Mouse (Mus musculus) kidney, embryonic 16.5 days (tissue): ENCODE data around the gene Amhr2. TPM values are rescaled to one million over a fixed set of nuclear protein-coding genes. Genes with fewer than 3 reads are reported as not detected.

Experiments
- ATAC-seq: fragments of 200-750 bp; cut with Nextera tagmentation; 2 replicates; pipeline ENCODE4 v1.8.0; 2017; ENCODE audit warnings: moderate TSS enrichment; ENCODE audit not compliant: low FRiP score, low TSS enrichment
- H3K27ac ChIP-seq: fragments of 300-500 bp; sonication (generic); 2 replicates; pipeline ENCODE4 v1.5.1; 2014; ENCODE audit warnings: low read length
- H3K27me3 ChIP-seq: fragments of 300-500 bp; sonication (generic); 2 replicates; pipeline ENCODE4 v1.6.1; 2014; ENCODE audit warnings: low read length, control low read depth, mixed read lengths; ENCODE audit not compliant: insufficient read depth
- H3K36me3 ChIP-seq: fragments of 300-500 bp; sonication (generic); 2 replicates; pipeline ENCODE4 v1.6.1; 2014; ENCODE audit warnings: low read length, control low read depth, mixed read lengths; ENCODE audit not compliant: insufficient read depth
- H3K4me1 ChIP-seq: fragments of 300-500 bp; sonication (generic); 2 replicates; pipeline ENCODE4 v1.6.1; 2014; ENCODE audit warnings: low read length, control low read depth, mixed read lengths; ENCODE audit not compliant: insufficient read depth
- H3K4me2 ChIP-seq: fragments of 300-500 bp; sonication (generic); replicated peaks from 2 replicates; pipeline ENCODE4 v1.6.1; 2014; ENCODE audit warnings: low read depth, low read length
- H3K4me3 ChIP-seq: fragments of 300-500 bp; sonication (generic); 2 replicates; pipeline ENCODE4 v1.5.1; 2014; ENCODE audit warnings: mild to moderate bottlenecking, low read length
- H3K9ac ChIP-seq: fragments of 300-500 bp; sonication (generic); replicated peaks from 2 replicates; pipeline ENCODE4 v1.6.1; 2014; ENCODE audit warnings: low read length
- H3K9me3 ChIP-seq: fragments of 300-500 bp; sonication (generic); 2 replicates; pipeline ENCODE4 v1.6.1; 2016; ENCODE audit warnings: low read length, control low read depth
- WGBS: fragments of 180-500 bp; shearing (Covaris S2); extraction: QIAGEN DNeasy Blood & Tissue Kit; methylation state at CpG from one replicate; pipeline ENCODE4 v1.1.7; 2014; 5-methylcytosine and 5-hydroxymethylcytosine counted together
- polyA plus RNA-seq: library from polyadenylated mRNA; unstranded; fragments of >200 nt; fragmentation: Nextera tagmentation; extraction: Ambion mirVana; gene quantifications from 2 replicates; pipeline ENCODE4 v1.2.1, GENCODE M21; 2015

Gene Amhr2
- polyA plus RNA-seq, 1 experiment from 2014 or later = 1.7 TPM

DNA sequence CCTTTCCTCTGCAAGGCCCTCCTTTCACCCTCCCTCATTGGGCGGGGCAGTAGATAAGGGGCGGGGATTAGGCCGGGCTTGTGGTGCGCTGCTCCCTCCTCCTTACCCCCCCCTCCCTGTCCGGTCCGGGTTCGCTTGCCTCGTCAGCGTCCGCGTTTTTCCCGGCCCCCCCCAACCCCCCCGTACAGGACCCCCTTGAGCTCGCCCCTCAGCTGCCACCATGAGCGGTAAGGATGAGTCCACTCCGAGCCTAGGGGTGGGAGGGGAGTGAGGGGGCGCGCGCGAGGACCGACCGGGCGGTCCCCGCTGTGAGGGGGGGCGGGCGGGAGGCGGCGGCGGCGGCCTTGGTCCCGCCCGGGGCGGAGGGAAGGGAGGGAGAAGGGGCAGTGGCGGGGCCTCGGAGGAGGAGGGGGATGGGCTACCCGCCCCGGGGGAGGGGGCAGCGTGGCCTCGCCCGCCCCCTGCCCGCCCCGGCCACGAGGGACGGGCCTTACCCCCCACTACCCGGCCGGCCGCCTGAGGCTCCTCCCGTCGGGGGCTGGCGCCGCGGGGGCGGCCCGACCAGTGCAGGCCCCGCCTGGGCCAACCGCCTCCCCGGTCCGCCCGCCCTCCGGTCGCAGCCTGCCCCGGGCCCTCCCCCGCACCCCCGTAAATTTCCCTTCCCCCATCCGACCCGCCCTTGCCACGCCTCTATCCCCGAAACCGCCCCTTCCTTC is 38.8 kb upstream of the Amhr2 start:
- H3K9me3 ChIP-seq = no peaks in the 10 kb centered on the region
- no peaks in the 10 kb centered on the region for H3K27me3 ChIP-seq
- peak overlapping the region; percentile 75 for H3K4me3 ChIP-seq
- peak overlapping the region; percentile 100 for H3K27ac ChIP-seq
- H3K9ac ChIP-seq = peak overlapping the region; percentile 98
- peak; percentile 35 for ATAC-seq
- H3K4me1 ChIP-seq = peaks cover 40% of the 10 kb centered on the region
- peaks cover 32% of the 10 kb centered on the region for H3K36me3 ChIP-seq
- WGBS = under 1% methylated on average over 31 of the region's 69 CpGs
- peak overlapping the region; percentile 51 for H3K4me2 ChIP-seq

DNA sequence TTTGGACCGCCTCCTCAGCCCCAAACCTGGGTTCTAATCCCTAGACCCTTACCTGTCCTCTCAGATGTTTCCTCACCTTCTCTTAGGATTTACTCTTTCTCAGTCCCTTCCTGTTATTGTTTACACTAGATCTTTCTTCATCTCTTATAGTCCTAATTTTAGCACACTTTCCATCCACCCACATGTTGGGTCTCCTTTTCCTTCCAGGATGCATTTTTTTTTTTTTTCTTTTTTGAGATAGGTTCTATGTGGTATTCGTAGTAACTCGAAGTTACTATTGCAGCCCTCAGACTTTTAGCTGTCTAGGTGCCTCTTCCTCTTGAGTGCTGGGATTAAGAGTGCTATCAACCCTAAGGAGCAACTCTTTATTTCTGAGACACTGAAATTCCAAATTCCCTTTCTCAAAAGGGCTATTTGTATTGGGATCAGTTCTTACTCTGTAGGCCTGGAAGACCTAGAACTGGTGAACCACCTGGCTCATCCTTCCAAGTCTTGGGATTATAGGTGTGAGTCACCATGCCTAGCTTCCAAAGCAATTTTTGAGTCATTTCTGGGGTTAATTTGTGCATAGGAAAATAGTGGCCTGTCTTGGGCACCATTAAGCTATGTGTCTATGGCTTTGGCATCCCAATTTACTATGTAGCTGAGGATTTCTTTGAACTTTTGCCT is 38.1 kb upstream of the Amhr2 start:
- peak overlapping the region; percentile 98 for H3K9ac ChIP-seq
- no peaks in the 10 kb centered on the region for H3K9me3 ChIP-seq
- WGBS = 13% methylated on average over 3 of the region's 3 CpGs
- peaks cover 45% of the 10 kb centered on the region for H3K4me1 ChIP-seq
- no peaks in the 10 kb centered on the region for H3K27me3 ChIP-seq
- H3K4me3 ChIP-seq = peak overlapping the region; percentile 75
- H3K27ac ChIP-seq = peak overlapping the region; percentile 100
- H3K4me2 ChIP-seq = peak overlapping the region; percentile 51
- ATAC-seq = no peak
- H3K36me3 ChIP-seq = peaks cover 36% of the 10 kb centered on the region

DNA sequence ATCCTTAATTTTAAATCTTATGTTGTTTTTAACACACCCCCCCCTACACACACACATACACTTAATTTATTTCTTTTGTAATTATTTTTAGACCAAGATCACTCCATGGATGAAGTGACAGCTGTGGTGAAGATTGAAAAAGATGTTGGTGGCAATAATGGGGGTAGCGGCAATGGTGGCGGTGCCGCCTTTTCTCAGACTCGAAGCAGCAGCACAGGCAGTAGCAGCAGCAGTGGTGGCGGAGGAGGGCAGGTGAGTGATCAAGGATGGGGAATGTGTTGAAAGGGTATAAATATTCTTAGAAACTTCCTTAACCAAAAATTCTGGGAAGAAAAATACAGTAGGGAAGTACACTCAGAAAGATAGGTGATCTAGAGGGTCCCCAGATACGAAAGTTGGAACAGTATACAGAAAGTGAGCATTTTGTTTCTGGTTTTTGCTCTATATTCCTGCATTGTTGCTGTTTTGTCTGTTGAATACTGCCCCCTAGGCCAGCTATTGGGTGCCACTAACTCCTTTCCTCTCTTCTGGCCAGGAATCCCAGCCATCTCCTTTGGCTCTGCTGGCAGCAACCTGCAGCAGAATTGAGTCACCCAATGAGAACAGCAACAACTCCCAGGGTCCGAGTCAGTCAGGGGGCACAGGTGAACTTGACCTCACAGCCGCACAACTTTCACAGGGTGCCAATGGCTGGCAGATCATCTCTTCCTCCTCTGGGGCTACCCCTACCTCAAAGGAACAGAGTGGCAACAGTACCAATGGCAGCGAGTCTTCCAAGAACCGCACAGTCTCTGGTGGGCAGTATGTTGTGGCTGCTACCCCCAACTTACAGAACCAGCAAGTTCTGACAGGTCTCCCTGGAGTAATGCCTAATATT is 37.2 kb upstream of the Amhr2 start:
- Histone ChIP-seq H3K27me3 (no peaks in the 10 kb centered on the region), H3K9ac (no peak overlapping the region), H3K36me3 (peaks cover 44% of the 10 kb centered on the region), H3K9me3 (no peaks in the 10 kb centered on the region), H3K4me2 (no peak overlapping the region), H3K4me3 (no peak overlapping the region), H3K4me1 (peaks cover 46% of the 10 kb centered on the region), H3K27ac (no peak overlapping the region)
- 93% methylated on average over 10 of the region's 10 CpGs for WGBS
- ATAC-seq = no peak

DNA sequence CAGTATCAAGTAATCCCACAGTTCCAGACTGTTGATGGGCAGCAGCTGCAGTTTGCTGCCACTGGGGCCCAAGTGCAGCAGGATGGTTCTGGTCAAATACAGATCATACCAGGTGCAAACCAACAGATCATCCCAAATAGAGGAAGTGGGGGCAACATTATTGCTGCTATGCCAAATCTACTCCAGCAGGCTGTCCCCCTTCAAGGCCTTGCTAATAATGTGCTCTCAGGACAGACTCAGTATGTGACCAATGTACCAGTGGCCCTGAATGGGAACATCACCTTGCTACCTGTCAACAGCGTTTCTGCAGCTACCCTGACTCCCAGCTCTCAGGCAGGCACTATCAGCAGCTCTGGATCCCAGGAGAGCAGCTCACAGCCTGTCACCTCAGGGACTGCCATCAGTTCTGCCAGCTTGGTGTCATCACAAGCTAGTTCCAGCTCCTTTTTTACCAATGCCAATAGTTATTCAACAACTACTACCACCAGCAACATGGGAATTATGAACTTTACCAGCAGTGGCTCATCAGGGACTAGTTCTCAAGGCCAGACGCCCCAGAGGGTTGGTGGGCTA is 36.5 kb upstream of the Amhr2 start:
- Histone ChIP-seq H3K4me1 (peaks cover 46% of the 10 kb centered on the region), H3K9me3 (no peaks in the 10 kb centered on the region), H3K9ac (no peak overlapping the region), H3K36me3 (peaks cover 49% of the 10 kb centered on the region), H3K27ac (no peak overlapping the region), H3K4me3 (no peak overlapping the region), H3K27me3 (no peaks in the 10 kb centered on the region), H3K4me2 (no peak overlapping the region)
- 84% methylated on average over 2 of the region's 2 CpGs for WGBS
- ATAC-seq = no peak

DNA sequence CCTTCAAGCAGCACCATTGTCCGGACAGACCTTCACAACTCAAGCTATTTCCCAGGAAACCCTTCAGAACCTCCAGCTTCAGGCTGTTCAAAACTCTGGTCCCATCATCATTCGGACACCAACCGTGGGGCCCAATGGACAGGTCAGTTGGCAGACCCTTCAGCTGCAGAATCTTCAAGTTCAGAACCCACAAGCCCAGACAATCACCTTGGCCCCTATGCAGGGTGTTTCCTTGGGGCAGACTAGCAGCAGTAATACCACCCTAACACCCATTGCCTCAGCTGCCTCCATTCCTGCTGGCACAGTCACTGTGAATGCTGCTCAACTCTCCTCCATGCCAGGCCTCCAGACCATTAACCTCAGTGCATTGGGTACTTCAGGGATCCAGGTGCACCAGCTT is 35.9 kb upstream of the Amhr2 start:
- no peak overlapping the region for H3K4me2 ChIP-seq
- H3K27me3 ChIP-seq = no peaks in the 10 kb centered on the region
- ATAC-seq = no peak
- H3K9me3 ChIP-seq = no peaks in the 10 kb centered on the region
- peaks cover 46% of the 10 kb centered on the region for H3K4me1 ChIP-seq
- H3K9ac ChIP-seq = no peak overlapping the region
- H3K36me3 ChIP-seq = peaks cover 52% of the 10 kb centered on the region
- no peak overlapping the region for H3K27ac ChIP-seq
- H3K4me3 ChIP-seq = no peak overlapping the region
- 96% methylated on average over 3 of the region's 3 CpGs for WGBS

DNA sequence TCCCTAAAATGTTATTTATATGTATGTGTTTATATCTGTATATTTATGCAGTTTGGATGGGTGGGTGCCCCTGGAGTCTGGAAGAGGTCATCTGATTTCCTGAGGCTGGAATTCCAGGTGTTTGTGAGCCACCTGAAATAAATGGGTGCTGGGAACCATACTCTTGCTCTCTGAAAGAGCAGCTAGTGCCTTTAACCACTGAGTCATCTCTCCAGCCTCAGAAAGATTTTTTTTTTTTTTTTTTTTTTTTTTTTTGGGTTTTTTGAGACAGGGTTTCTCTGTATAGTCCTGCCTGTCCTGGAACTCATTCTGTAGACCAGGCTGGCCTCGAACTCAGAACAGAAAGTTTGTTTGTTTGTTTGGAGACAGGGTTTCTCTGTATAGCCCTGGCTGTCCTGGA is 34.1 kb upstream of the Amhr2 start:
- H3K36me3 ChIP-seq = peaks cover 55% of the 10 kb centered on the region
- no peak overlapping the region for H3K9ac ChIP-seq
- H3K9me3 ChIP-seq = no peaks in the 10 kb centered on the region
- H3K4me3 ChIP-seq = no peak overlapping the region
- no peak overlapping the region for H3K27ac ChIP-seq
- 91% methylated on average over 1 of the region's 1 CpGs for WGBS
- H3K4me1 ChIP-seq = peaks cover 42% of the 10 kb centered on the region
- H3K4me2 ChIP-seq = 0 out of 2 replicates have a peak overlapping the region, but pooled peaks have one; percentile 30
- no peak for ATAC-seq
- no peaks in the 10 kb centered on the region for H3K27me3 ChIP-seq

DNA sequence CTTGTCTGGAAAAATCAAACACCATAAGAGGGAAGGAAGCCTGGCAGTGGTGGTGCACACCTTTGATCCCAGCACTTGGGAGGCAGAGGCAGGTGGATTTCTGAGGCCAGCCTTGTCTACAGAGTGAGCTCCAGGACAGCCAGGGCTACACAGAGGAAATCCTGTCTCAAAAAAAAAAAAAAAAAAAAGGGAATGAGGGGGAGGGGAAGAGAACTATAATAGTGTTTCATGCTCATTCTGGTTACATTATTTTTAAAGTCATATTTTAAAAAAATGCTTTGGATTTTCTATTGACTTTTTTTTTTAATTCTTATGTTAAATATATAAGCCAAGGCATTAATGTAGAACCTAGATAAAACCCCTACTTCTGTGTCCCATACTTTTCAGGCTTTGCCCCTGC is 31.5 kb upstream of the Amhr2 start:
- H3K4me2 ChIP-seq = no peak overlapping the region
- H3K27ac ChIP-seq = no peak overlapping the region
- no peaks in the 10 kb centered on the region for H3K9me3 ChIP-seq
- H3K9ac ChIP-seq = no peak overlapping the region
- no peak overlapping the region for H3K4me3 ChIP-seq
- peaks cover 27% of the 10 kb centered on the region for H3K4me1 ChIP-seq
- no peak for ATAC-seq
- no peaks in the 10 kb centered on the region for H3K27me3 ChIP-seq
- H3K36me3 ChIP-seq = peaks cover 49% of the 10 kb centered on the region

DNA sequence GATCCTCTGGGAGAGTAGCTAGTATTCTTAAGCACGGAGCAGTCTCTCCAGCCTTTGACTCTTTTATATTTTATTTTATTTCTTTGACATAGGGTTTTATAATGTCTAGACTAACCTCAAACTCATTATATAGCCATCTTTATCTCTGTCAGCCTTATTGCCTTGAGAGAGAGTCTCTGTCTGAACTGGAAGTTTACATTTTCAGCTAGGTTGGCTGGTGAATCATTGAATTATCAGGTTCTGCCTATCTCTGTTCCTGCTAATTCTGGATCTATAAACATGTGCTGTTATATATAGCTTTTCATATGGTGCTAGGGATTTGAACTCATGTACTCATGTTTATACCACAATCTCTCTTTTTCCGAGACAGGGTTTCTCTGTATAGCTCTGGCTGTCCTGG is 27.6 kb upstream of the Amhr2 start:
- Histone ChIP-seq H3K27ac (no peak overlapping the region), H3K36me3 (peaks cover 25% of the 10 kb centered on the region), H3K4me3 (no peak overlapping the region), H3K4me1 (0 out of 2 replicates have a peak, but pooled peaks cover 4% of the 10 kb centered on the region), H3K9ac (no peak overlapping the region), H3K27me3 (no peaks in the 10 kb centered on the region), H3K9me3 (no peaks in the 10 kb centered on the region), H3K4me2 (no peak overlapping the region)
- WGBS = 88% methylated on average over 2 of the region's 2 CpGs
- no peak for ATAC-seq

DNA sequence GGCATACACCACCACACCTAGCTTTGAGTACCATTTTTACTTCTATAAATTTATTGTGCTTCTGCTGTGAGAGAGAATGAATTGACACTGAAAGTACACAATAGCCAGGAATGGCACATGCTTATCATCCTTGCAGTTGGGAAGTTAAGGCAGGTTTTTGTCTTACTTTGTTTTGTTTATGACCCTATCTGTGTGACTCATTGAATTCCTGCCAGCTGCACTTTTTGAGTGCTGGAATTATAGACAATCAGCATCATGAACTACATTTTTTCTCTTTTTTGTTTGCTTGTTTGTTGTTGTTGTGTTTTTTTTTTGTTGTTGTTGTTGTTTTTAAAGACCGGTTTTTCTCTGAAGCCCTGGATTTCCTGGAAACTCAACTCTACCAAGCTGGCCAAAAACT is 24.2 kb upstream of the Amhr2 start:
- ATAC-seq = no peak
- Histone ChIP-seq H3K9me3 (no peaks in the 10 kb centered on the region), H3K27me3 (no peaks in the 10 kb centered on the region), H3K4me2 (no peak overlapping the region), H3K4me3 (no peak overlapping the region), H3K4me1 (0 out of 2 replicates have a peak, but pooled peaks cover 4% of the 10 kb centered on the region), H3K9ac (no peak overlapping the region), H3K36me3 (peaks cover 20% of the 10 kb centered on the region), H3K27ac (no peak overlapping the region)
- 36% methylated on average over 1 of the region's 1 CpGs for WGBS
